Mouse (Mus musculus) stomach, postnatal 0 days (tissue): ENCODE data around the gene Clgn. TPM values are rescaled to one million over a fixed set of nuclear protein-coding genes. Genes with fewer than 3 reads are reported as not detected.

Experiments
- ATAC-seq: fragments of 200-750 bp; cut with Nextera tagmentation; 2 replicates; pipeline ENCODE4 v1.8.0; 2017; ENCODE audit not compliant: low FRiP score, low TSS enrichment
- DNase-seq: peaks from one replicate; pipeline ENCODE4 v3.0.0-alpha.2; 2016; ENCODE audit warnings: low spot score
- H3K27ac ChIP-seq: fragments of 300-500 bp; sonication (generic); replicated peaks from 2 replicates; pipeline ENCODE4 v1.5.1; 2014; ENCODE audit warnings: mild to moderate bottlenecking, control low read depth
- H3K27me3 ChIP-seq: fragments of 300-500 bp; sonication (generic); 2 replicates; pipeline ENCODE4 v1.6.1; 2014; ENCODE audit warnings: low read length; ENCODE audit not compliant: control insufficient read depth, insufficient read depth
- H3K36me3 ChIP-seq: fragments of 300-500 bp; sonication (generic); 2 replicates; pipeline ENCODE4 v1.6.1; 2014; ENCODE audit warnings: low read length, mixed read lengths; ENCODE audit not compliant: control insufficient read depth, insufficient read depth
- H3K4me1 ChIP-seq: fragments of 300-500 bp; sonication (generic); replicated peaks from 2 replicates; pipeline ENCODE4 v1.6.1; 2014; ENCODE audit warnings: antibody characterized with exemption; ENCODE audit not compliant: control insufficient read depth, insufficient read depth
- H3K4me2 ChIP-seq: fragments of 300-500 bp; sonication (generic); replicated peaks from 2 replicates; pipeline ENCODE4 v1.6.1; 2014; ENCODE audit warnings: low read depth, mild to moderate bottlenecking, control low read depth, moderate library complexity
- H3K4me3 ChIP-seq: fragments of 300-500 bp; sonication (generic); 2 replicates; pipeline ENCODE4 v1.5.1; 2014; ENCODE audit warnings: low read depth, low read length, control low read depth
- H3K9ac ChIP-seq: fragments of 300-500 bp; sonication (generic); 2 replicates; pipeline ENCODE4 v1.6.1; 2014; ENCODE audit warnings: mild to moderate bottlenecking, low read length, control low read depth, mixed read lengths
- H3K9me3 ChIP-seq: fragments of 300-500 bp; sonication (generic); 2 replicates; pipeline ENCODE4 v1.6.1; 2016; ENCODE audit warnings: low read length; ENCODE audit not compliant: control insufficient read depth
- CTCF ChIP-seq: IDR thresholded peaks from 2 replicates; pipeline ENCODE4 v1.5.1; 2016; ENCODE audit warnings: antibody characterized with exemption, low read depth, mild to moderate bottlenecking, moderate library complexity
- EP300 ChIP-seq: optimal IDR thresholded peaks from 2 replicates; pipeline ENCODE3; 2016; ENCODE audit warnings: antibody characterized with exemption
- WGBS: fragments of 180-500 bp; shearing (Covaris S2); extraction: QIAGEN DNeasy Blood & Tissue Kit; methylation state at CpG from one replicate; pipeline ENCODE4 v1.1.7; 2014; 5-methylcytosine and 5-hydroxymethylcytosine counted together
- polyA plus RNA-seq: library from polyadenylated mRNA; unstranded; fragments of >200 nt; fragmentation: Nextera tagmentation; extraction: Ambion mirVana; gene quantifications from 2 replicates; pipeline ENCODE4 v1.2.1, GENCODE M21; 2015

Clgn gene
- polyA plus RNA-seq, 1 experiment from 2014 or later: 0.27 TPM

DNA sequence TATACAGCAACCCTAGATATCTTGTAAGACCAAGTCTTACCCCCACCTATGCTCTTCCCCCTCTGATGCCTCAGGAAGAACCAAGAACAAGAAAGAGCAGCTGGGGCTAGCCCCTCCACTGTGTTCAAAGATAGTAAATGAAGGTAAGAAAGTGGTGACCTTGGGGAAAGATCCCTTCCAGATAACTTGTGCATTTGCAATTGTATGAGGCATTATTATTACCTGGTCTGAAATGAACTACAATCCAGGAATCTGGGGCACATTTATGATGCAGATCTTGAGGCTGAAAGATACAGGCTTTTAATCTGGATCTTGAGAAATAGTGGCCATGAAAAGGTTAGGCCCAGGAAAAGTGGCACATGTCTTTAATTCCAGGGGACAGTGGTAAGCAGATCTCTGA lies 12.4 kb upstream of the Clgn start:
- no peak for ATAC-seq
- DNase-seq: no peak
- TF ChIP-seq EP300 (no peak), CTCF (no peak)
- Histone ChIP-seq H3K9ac (no peak overlapping the region), H3K9me3 (no peaks in the 10 kb centered on the region), H3K27ac (no peak overlapping the region), H3K4me2 (no peak overlapping the region), H3K36me3 (no peaks in the 10 kb centered on the region), H3K4me1 (no peaks in the 10 kb centered on the region), H3K4me3 (no peak overlapping the region), H3K27me3 (no peaks in the 10 kb centered on the region)

DNA sequence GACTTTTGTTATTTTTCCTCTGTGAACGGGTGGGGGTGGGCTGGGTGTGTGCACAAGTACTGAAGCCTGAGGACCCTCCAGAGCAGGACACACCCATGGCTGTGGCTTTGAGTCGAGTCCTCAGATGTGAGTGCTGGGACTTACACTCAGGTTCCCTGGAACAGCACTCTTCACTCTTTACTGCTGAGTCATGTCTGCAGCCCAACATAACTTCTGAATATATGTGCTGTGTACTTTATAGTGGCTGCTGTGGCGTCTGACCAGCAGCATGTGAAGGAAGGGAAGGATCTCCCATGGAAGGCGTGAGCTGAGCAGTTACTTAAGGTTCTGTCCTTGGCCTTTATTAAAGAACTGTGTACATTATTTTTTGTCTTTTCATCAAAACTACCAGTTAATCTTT lies 9.5 kb upstream of the Clgn start:
- 59% methylated on average over 4 of the region's 4 CpGs for WGBS
- no peak overlapping the region for H3K4me3 ChIP-seq
- no peak overlapping the region for H3K27ac ChIP-seq
- no peaks in the 10 kb centered on the region for H3K9me3 ChIP-seq
- H3K36me3 ChIP-seq: no peaks in the 10 kb centered on the region
- DNase-seq (no peak), ATAC-seq (no peak)
- TF ChIP-seq EP300 (no peak), CTCF (no peak)
- no peaks in the 10 kb centered on the region for H3K4me1 ChIP-seq
- H3K27me3 ChIP-seq: no peaks in the 10 kb centered on the region
- H3K9ac ChIP-seq: no peak overlapping the region
- H3K4me2 ChIP-seq: no peak overlapping the region

DNA sequence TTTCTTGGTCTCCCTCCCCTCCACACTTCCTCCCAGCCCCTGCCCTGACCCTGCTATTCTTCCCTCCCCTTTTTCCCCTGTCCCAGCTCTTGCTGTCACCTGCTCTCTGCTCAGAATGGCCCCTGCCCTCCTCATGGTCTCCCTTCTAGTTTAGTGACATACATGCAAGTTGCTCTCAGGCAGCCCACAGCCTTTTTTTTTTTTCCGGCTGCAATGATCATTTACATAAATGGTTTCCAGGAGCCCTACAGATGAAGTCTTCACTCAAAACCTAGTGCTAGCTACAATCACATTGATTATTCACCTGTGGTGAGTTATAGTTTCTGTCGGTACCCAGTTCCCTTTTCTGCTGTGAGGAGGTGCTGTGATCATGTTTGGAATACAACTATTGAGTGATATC lies 8.7 kb upstream of the Clgn start:
- DNase-seq (no peak), ATAC-seq (no peak)
- Histone ChIP-seq H3K4me2 (no peak overlapping the region), H3K9ac (no peak overlapping the region), H3K9me3 (no peaks in the 10 kb centered on the region), H3K4me3 (no peak overlapping the region), H3K27ac (no peak overlapping the region), H3K27me3 (no peaks in the 10 kb centered on the region), H3K4me1 (no peaks in the 10 kb centered on the region), H3K36me3 (no peaks in the 10 kb centered on the region)
- no peak for TF ChIP-seq EP300
- 76% methylated on average over 2 of the region's 2 CpGs for WGBS

DNA sequence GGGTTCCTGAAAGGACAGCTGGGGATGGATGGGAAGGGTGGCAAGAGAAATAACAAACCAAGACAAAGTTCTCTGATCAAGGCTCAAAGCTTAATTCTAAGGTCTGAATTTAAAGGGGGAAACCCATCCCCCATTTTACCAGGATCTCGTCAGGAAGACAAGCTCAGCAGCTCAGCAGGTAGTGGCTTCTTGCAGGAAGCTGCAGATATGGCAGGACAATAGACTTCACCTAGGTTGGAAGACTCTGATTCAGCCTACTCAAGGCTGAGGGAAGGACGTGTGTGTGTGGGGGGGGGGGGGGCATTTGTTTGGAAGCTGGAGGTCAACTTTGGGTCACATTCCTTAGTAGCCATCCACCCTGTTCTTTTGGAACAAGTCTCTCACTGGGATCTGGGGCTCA lies 6.8 kb upstream of the Clgn start:
- no peak overlapping the region for H3K9ac ChIP-seq
- no peaks in the 10 kb centered on the region for H3K4me1 ChIP-seq
- H3K4me3 ChIP-seq: no peak overlapping the region
- H3K27me3 ChIP-seq: no peaks in the 10 kb centered on the region
- no peaks in the 10 kb centered on the region for H3K9me3 ChIP-seq
- no peak for TF ChIP-seq CTCF
- TF ChIP-seq EP300: no peak
- H3K4me2 ChIP-seq: no peak overlapping the region
- H3K36me3 ChIP-seq: no peaks in the 10 kb centered on the region
- ATAC-seq: no peak
- H3K27ac ChIP-seq: no peak overlapping the region
- WGBS: 13% methylated on average over 2 of the region's 2 CpGs
- DNase-seq: no peak

DNA sequence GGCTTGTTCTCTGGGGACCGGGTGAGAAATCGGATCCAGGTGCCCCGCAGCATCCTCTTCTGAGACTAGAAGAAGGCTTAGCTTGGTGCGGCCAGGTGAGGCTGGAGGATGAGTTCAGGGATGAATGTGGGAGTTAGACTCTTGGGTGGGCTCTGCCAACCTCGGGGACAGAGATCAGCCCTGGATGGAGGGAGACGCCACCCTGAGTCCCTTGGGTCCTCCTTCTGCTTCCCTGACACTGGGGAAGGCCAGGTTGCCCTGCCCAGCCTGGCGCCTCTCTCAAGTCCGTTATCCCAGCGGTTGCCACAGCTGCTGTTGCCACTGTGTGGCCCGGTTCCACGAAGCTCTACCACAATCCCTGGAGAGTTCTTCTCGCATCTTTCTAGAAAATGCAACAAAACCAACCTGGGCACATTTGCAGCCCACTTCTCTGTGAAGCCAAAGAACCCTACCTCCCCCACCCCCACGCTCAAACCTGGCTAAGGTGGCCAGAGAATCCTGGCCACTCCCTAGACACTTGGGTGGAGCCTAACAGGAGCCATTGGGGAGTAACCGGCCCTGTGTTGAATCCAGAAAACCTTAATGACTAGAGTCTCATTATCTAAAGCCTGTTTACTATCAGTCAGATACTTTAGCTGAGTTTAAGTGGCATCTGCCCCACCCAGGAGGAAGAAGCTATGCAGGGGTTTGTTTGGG lies 487 bp downstream of the Clgn start:
- Histone ChIP-seq H3K4me3 (peak overlapping the region; percentile 33), H3K27me3 (peaks cover 6% of the 10 kb centered on the region), H3K4me2 (peak overlapping the region; percentile 55), H3K9ac (no peak overlapping the region), H3K4me1 (no peaks in the 10 kb centered on the region), H3K36me3 (no peaks in the 10 kb centered on the region), H3K9me3 (no peaks in the 10 kb centered on the region), H3K27ac (no peak overlapping the region)
- no peak for DNase-seq
- TF ChIP-seq EP300 (no peak), CTCF (no peak)
- no peak for ATAC-seq
- 7% methylated on average over 14 of the region's 14 CpGs for WGBS

DNA sequence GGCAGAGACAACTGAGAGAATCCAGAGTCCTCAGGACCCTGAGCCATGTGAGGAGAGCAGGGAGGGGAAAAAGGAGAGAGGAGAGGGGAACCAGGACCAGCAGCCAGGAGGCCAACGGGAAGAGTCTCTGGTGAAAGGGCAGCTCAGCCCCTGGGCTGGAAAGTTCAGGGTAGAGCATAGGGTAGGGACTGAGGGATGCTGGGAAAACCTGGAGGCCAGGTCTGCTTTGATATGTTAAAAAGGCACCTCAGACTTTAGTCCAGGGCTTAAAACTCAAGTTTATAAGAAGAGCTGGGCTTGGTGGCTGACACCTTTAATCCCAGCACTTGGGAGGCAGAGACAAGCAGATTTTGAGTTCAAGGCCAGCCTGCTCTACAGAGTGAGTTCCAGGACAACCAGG lies 2.9 kb downstream of the Clgn start:
- peaks cover 6% of the 10 kb centered on the region for H3K27me3 ChIP-seq
- DNase-seq (no peak), ATAC-seq (no peak)
- H3K4me2 ChIP-seq: no peak overlapping the region
- no peaks in the 10 kb centered on the region for H3K36me3 ChIP-seq
- WGBS: 50% methylated on average over 1 of the region's 1 CpGs
- TF ChIP-seq EP300 (no peak), CTCF (no peak)
- H3K4me3 ChIP-seq: no peak overlapping the region
- H3K9ac ChIP-seq: no peak overlapping the region
- no peaks in the 10 kb centered on the region for H3K9me3 ChIP-seq
- no peaks in the 10 kb centered on the region for H3K4me1 ChIP-seq
- H3K27ac ChIP-seq: no peak overlapping the region
